Mouse (Mus musculus): Measurements from ENCODE around the gene Gm28308. TPM values are rescaled to one million over a fixed set of nuclear protein-coding genes. Genes with fewer than 3 reads are reported as not detected.

The Gm28308 gene
- polyA plus RNA-seq, 1 experiment from 2014 or later: not detected

DNA sequence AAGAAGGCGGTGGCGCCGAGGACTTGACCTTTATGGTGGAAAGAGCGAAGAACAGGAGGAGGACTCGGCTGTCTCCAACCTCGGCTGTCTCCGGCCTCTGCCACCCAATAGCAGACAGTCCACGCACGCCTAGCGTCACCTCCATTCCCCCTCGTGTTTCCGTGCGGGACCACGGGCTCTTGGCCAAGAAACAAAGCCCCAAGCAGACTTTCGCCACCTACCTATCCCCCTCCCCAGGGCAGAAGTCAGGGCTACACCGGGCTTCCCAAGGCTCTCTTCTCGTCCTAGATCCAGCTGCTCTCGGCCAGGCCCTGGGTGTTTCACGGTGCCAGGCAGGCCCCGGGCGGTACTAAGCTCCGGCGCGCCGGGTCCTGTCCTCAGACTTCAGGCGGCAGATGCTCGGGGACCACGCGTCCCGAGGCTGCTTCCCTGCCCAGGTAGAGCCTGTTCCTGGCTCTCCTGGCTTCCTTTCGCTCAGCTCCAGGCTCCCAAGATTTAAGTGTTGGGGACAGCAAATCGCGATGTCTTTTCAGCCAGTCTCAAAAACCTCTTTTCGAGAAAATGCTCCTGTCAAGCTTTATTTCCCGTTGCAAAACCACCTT lies 39.7 kb upstream of the Gm28308 start:
- Histone ChIP-seq H3K9me3 (replicated peaks) (no peaks in the 10 kb centered on the region), H3K27ac (no peak overlapping the region), H3K4me2 (no peak overlapping the region), H3K4me3 (replicated peaks) (0 out of 2 replicates have a peak overlapping the region, but pooled peaks have one; percentile 10), H3K9ac (no peak overlapping the region), H3K36me3 (no peaks in the 10 kb centered on the region), H3K27me3 (peaks cover 98% of the 10 kb centered on the region), H3K4me1 (replicated peaks) (no peaks in the 10 kb centered on the region)
- DNase-seq: no peak
- no peak for ATAC-seq (ENCODE audit: low read depth)
- WGBS (ENCODE audit: insufficient replicate concordance): 2% methylated on average over 35 of the region's 35 CpGs

DNA sequence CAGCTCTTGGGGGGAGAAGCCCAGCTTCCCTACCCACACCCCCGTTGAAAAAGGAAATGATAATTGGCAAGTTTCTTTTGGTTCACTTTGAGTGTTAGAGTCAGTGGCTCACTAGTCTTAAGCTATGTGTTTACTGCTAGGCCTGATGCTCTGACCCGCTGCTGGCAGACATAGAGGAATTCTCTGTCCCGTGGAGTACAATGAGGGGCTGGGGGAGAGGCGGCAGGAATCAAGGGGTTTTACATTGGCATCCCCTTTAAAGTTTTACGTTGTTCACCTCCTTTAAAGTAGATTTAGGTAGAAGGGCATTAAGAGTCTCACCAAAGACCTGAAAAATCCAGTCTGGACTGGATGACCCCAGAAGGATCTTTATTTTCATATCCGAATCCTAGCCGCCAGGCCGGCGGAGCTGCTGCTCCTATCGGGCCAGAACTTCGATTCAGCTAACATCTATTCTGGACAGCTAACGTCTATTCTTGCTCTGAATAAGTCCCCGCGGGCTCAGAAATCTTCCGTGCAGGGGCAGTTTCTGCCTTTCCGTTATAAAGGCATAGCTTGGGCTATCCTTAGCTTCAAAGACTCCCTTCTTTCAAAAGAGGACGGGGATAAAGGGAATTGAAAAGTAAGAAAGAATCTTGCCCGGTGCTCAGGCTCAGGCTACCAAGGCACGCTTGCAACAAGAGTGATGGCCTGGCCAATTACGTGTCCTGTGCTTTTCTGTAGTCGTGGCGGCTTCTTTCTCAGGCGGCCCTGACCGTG lies 39.1 kb upstream of the Gm28308 start:
- no peak for ATAC-seq (ENCODE audit: low read depth)
- H3K27me3 ChIP-seq: peaks cover 99% of the 10 kb centered on the region
- WGBS (ENCODE audit: insufficient replicate concordance): 2% methylated on average over 24 of the region's 24 CpGs
- H3K4me2 ChIP-seq: no peak overlapping the region
- no peak overlapping the region for H3K4me3 ChIP-seq (replicated peaks)
- H3K9me3 ChIP-seq (replicated peaks): no peaks in the 10 kb centered on the region
- H3K36me3 ChIP-seq: no peaks in the 10 kb centered on the region
- H3K27ac ChIP-seq: no peak overlapping the region
- H3K4me1 ChIP-seq (replicated peaks): no peaks in the 10 kb centered on the region
- DNase-seq: no peak
- H3K9ac ChIP-seq: no peak overlapping the region

DNA sequence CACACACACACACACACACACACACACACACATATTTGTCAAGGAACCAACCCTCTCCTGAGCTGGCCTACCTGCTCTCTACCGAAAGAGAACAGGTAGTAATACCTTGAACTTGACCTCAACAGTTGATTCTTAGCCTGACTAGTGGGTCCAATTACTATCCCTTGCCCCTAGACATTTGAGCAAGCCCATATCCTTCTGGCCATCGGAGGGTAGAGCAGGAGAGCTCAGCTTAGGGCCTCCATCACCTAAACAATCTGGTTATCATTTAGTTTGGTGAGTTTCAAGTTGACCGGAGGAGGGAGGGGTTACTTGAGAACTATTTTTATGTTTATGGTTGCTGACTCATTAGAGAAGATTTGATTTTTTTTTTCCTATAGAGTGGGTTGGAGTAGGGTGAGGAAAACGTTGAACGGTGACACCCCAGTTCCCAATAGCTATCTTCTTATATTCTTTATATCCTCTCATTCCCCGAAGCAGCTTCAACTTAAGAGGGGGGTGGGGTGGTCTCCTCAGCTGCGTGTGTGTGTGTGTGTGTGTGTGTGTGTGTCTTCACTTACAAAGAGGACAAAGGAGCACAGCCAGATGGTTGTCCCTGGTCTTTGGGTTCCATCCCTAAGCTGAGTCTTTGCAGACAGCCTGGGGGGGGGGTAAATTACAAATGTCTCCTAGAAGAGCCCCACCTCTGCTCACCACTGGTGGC lies 38.2 kb upstream of the Gm28308 start:
- peaks cover 100% of the 10 kb centered on the region for H3K27me3 ChIP-seq
- WGBS (ENCODE audit: insufficient replicate concordance): 9% methylated on average over 7 of the region's 7 CpGs
- ATAC-seq (ENCODE audit: low read depth) (no peak), DNase-seq (no peak)
- no peak overlapping the region for H3K4me3 ChIP-seq (replicated peaks)
- H3K27ac ChIP-seq: no peak overlapping the region
- H3K36me3 ChIP-seq: no peaks in the 10 kb centered on the region
- H3K9ac ChIP-seq: no peak overlapping the region
- H3K4me2 ChIP-seq: no peak overlapping the region
- H3K9me3 ChIP-seq (replicated peaks): no peaks in the 10 kb centered on the region
- no peaks in the 10 kb centered on the region for H3K4me1 ChIP-seq (replicated peaks)

DNA sequence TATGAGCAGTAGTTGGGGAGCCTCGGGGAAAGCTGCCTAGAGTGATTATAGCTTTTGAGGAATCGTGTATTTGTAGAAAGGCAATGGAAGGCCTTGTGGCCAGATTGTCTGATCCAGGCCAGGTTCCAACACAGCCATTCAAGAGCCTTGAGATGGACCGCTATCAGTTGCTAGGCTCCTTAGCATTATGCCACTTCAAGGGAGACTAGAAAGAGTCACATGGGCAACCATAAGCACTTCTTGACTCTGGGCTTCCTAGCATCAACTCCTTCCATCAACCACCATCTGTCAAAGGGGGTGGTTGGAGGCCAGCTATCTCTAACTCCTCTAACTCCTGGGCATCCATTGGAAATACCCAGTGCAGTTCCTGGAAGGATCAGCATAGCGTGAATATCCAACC lies 36.7 kb upstream of the Gm28308 start:
- no peak for ATAC-seq (ENCODE audit: low read depth)
- Histone ChIP-seq H3K27me3 (peaks cover 100% of the 10 kb centered on the region), H3K36me3 (no peaks in the 10 kb centered on the region), H3K27ac (no peak overlapping the region), H3K4me2 (no peak overlapping the region), H3K4me1 (replicated peaks) (0 out of 2 replicates have a peak, but pooled peaks cover 2% of the 10 kb centered on the region), H3K9me3 (replicated peaks) (no peaks in the 10 kb centered on the region), H3K4me3 (replicated peaks) (no peak overlapping the region), H3K9ac (no peak overlapping the region)
- WGBS (ENCODE audit: insufficient replicate concordance): 3% methylated on average over 4 of the region's 4 CpGs
- no peak for DNase-seq

DNA sequence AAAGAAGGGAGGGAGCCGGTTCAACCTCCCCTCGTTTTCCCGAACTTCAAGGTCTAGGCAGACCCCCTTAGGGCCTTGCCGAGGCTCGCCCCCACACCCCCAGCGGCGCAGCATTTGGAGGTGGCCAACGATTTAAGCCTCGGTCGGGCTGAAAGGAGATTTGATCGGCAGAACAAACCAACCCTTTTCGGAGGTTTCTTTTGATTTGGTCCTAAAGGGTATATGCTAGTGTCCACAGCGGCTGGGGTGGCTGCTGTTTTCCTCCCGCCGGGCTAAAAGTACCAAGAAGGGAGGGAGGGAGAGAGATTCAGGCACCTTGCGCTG lies 36.2 kb upstream of the Gm28308 start:
- no peak overlapping the region for H3K9ac ChIP-seq
- H3K4me3 ChIP-seq (replicated peaks): no peak overlapping the region
- H3K27me3 ChIP-seq: peaks cover 100% of the 10 kb centered on the region
- no peak overlapping the region for H3K4me2 ChIP-seq
- no peak overlapping the region for H3K27ac ChIP-seq
- H3K4me1 ChIP-seq (replicated peaks): 0 out of 2 replicates have a peak, but pooled peaks cover 2% of the 10 kb centered on the region
- ATAC-seq (ENCODE audit: low read depth): no peak
- H3K9me3 ChIP-seq (replicated peaks): no peaks in the 10 kb centered on the region
- H3K36me3 ChIP-seq: no peaks in the 10 kb centered on the region
- WGBS (ENCODE audit: insufficient replicate concordance): 1% methylated on average over 16 of the region's 16 CpGs
- no peak for DNase-seq

DNA sequence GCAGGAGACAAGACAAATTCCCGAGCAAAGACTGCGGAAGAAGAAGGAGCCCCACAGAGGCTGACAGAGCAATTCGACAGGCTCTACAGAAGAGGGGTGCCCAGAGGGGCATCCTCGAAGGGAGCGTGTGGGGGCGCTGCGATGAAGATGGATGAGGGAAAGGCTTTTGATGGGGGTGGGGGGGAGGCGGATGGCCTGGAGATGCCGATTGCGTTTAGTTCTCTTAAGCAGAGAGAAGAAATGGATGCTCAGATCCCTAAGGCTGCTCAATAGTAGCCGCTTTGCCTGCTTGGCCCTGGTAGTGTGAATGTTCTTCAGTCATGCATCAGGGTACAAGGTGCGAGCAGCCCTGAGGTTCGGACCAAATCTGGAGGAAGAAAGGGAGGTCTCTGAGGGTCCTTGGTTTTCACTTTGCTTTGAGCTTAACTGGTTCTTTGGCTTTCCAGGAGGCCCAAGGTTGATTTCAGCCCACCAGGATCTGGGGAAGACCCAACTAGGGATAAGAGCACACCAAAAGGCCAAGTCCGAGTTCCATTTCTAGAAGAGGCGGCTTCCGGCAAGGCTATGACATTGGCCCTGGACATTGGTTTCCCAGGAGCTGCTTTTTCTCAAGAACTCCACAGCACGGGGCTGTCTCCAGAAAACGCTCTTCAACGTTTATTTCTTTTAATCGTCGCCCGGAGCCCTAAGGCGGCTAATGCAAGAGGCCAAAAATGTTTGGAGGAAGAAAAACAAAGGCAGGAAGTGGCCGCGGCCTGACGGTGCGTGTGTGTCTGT lies 35.7 kb upstream of the Gm28308 start:
- 0 out of 2 replicates have a peak, but pooled peaks cover 2% of the 10 kb centered on the region for H3K4me1 ChIP-seq (replicated peaks)
- DNase-seq (no peak), ATAC-seq (ENCODE audit: low read depth) (no peak)
- H3K36me3 ChIP-seq: no peaks in the 10 kb centered on the region
- H3K27ac ChIP-seq: no peak overlapping the region
- WGBS (ENCODE audit: insufficient replicate concordance): 3% methylated on average over 27 of the region's 27 CpGs
- H3K4me2 ChIP-seq: no peak overlapping the region
- no peak overlapping the region for H3K9ac ChIP-seq
- H3K27me3 ChIP-seq: peaks cover 100% of the 10 kb centered on the region
- no peak overlapping the region for H3K4me3 ChIP-seq (replicated peaks)
- no peaks in the 10 kb centered on the region for H3K9me3 ChIP-seq (replicated peaks)

DNA sequence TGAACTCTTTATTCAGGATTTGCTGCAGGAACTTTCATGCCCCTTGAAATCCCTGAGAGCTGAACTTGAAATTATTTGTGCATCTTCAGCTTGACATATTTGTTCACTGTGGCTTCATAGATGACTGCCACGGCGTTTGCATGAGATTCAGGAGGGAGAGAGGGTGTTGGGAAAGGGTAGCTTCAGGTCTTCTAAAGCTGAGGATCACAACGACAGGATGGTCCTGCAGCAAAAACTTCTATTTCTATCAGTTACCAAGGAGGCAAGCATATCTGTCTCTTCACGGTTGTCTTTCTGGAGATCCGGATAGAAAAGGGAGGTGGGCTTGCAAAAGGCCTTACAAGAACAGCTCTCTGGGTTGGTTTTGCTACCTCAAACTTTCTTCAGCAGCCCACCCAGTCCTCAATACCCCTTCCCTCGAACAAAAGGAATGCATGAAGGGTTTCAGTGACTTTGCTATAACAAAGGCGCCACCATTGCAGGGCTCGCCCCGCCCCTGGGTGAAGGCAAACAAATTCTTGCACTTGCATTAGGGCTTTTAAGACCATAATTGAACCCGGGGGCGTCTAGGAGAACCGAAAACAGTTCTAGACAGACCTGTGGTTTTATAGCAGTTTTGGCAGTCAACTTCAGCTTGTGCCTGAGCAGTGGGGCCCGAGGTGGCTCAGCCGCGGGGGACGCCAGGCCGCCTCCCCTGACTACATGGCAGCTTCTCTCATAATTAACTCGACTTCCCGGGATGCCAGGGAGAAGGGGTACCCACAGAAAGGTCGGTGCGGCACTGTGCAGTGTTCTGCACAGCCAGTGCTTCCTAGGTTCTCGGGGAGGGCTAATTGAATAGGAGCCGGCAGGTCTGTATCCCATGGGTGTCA lies 34.9 kb upstream of the Gm28308 start:
- H3K36me3 ChIP-seq: no peaks in the 10 kb centered on the region
- peaks cover 100% of the 10 kb centered on the region for H3K27me3 ChIP-seq
- H3K27ac ChIP-seq: no peak overlapping the region
- WGBS (ENCODE audit: insufficient replicate concordance): 3% methylated on average over 23 of the region's 23 CpGs
- H3K9me3 ChIP-seq (replicated peaks): no peaks in the 10 kb centered on the region
- no peak overlapping the region for H3K9ac ChIP-seq
- DNase-seq (no peak), ATAC-seq (ENCODE audit: low read depth) (no peak)
- no peak overlapping the region for H3K4me2 ChIP-seq
- no peak overlapping the region for H3K4me3 ChIP-seq (replicated peaks)
- 0 out of 2 replicates have a peak, but pooled peaks cover 2% of the 10 kb centered on the region for H3K4me1 ChIP-seq (replicated peaks)

DNA sequence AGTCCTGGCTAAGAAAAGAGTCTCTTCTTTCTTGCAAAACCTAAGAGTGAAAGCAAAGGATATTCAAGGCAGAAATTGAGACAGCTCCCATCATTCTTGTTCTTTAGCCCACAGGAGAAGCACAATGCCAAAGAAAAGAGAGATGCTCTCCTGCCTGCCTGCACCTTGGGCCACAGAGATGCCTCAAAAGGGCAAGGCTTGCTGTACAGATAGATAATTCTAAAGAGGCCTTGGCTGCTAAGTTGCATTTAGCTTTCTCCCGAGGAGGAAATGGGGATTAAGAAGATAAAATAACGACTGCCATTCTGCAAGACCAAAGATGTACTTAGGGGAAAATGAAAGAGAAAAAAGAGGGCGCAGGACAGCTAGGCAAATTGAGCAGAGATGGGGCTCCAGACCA lies 33.8 kb upstream of the Gm28308 start:
- ATAC-seq (ENCODE audit: low read depth) (no peak), DNase-seq (no peak)
- Histone ChIP-seq H3K9ac (no peak overlapping the region), H3K4me1 (replicated peaks) (0 out of 2 replicates have a peak, but pooled peaks cover 2% of the 10 kb centered on the region), H3K4me3 (replicated peaks) (no peak overlapping the region), H3K9me3 (replicated peaks) (no peaks in the 10 kb centered on the region), H3K27me3 (peaks cover 100% of the 10 kb centered on the region), H3K27ac (no peak overlapping the region), H3K36me3 (no peaks in the 10 kb centered on the region), H3K4me2 (no peak overlapping the region)
- 5% methylated on average over 3 of the region's 3 CpGs for WGBS (ENCODE audit: insufficient replicate concordance)

DNA sequence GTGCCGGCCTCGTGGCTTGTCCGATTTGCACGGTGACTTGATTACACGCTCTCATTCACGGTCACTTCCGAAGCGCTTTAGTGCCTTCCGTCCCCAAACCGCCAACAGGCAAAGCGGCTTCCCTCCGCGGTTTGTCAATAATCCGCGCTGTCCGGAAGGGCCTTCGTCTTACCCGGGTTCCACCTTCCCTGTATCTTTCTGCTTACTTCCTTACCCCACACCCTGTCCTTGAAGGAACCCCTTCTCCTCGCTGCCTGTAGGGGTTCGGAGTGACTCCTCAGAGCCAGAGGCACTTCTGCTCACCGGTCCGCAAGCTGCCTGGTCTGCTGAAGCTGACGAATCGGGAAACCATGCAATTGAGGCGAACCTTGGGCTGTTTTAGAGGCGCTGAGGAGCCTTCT lies 33.3 kb upstream of the Gm28308 start:
- DNase-seq (no peak), ATAC-seq (ENCODE audit: low read depth) (no peak)
- Histone ChIP-seq H3K4me2 (no peak overlapping the region), H3K4me1 (replicated peaks) (0 out of 2 replicates have a peak, but pooled peaks cover 2% of the 10 kb centered on the region), H3K4me3 (replicated peaks) (no peak overlapping the region), H3K36me3 (no peaks in the 10 kb centered on the region), H3K27ac (no peak overlapping the region), H3K9ac (no peak overlapping the region), H3K27me3 (peaks cover 100% of the 10 kb centered on the region), H3K9me3 (replicated peaks) (no peaks in the 10 kb centered on the region)
- under 1% methylated on average over 26 of the region's 26 CpGs for WGBS (ENCODE audit: insufficient replicate concordance)

DNA sequence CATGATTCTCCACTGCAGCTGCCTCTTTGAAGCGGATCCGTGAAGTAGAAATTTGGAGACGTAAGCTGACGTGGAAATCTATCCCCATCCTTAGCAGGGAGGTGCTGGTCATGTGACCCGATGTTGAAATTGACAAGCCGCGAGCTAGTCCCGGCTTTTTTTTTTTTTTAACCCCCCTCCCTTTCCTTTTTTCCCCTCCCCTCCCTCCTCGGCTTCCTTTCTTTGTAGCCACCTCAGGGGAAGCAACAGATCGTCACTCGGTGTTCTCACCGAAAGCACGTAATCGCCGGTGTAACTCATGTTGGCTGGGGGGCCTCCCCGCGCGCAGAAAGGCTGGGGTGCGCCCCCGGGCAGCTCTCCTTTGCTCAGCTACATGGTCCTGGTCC lies 32.6 kb upstream of the Gm28308 start, which contains the start of gene Hoxa11:
TSS of gene Hoxa11 (minus strand) at position 54 of the 386 bp plus-strand sequence.
- DNase-seq (no peak), ATAC-seq (ENCODE audit: low read depth) (no peak)
- peaks cover 100% of the 10 kb centered on the region for H3K27me3 ChIP-seq
- no peaks in the 10 kb centered on the region for H3K9me3 ChIP-seq (replicated peaks)
- H3K4me3 ChIP-seq (replicated peaks): peak within 1 kb of the TSS; percentile 18; the same call in 1 of the 2 replicates
- WGBS (ENCODE audit: insufficient replicate concordance): 3% methylated on average over 20 of the region's 20 CpGs
- no peaks in the 10 kb centered on the region for H3K36me3 ChIP-seq
- H3K27ac ChIP-seq: no peak within 1 kb of the TSS
- H3K4me2 ChIP-seq: no peak within 1 kb of the TSS
- no peak within 1 kb of the TSS for H3K9ac ChIP-seq
- H3K4me1 ChIP-seq (replicated peaks): 0 out of 2 replicates have a peak, but pooled peaks cover 2% of the 10 kb centered on the region

All from liver, embryonic 13.5 days (tissue).